Mouse (Mus musculus) neural tube, embryonic 13.5 days (tissue): ENCODE measurements around the gene Tlr7. TPM values are rescaled to one million over a fixed set of nuclear protein-coding genes. Genes with fewer than 3 reads are reported as not detected.
"Not testable (repeated sequence)": the region's sequence is repeated elsewhere in the genome, so short reads cannot be mapped to it uniquely, and the experiment has no call there.

Experiments
- ATAC-seq: fragments of 200-750 bp; cut with Nextera tagmentation; 2 replicates; pipeline ENCODE4 v1.8.0; 2017; ENCODE audit warnings: low read depth, mild to moderate bottlenecking, moderate TSS enrichment, moderate library complexity
- H3K27ac ChIP-seq: fragments of 300-500 bp; sonication (generic); replicated peaks from 2 replicates; pipeline ENCODE4 v1.5.1; 2015; ENCODE audit warnings: moderate library complexity, mild to moderate bottlenecking, inconsistent platforms
- H3K27me3 ChIP-seq: fragments of 300-500 bp; sonication (generic); 2 replicates; pipeline ENCODE4 v1.6.1; 2015; ENCODE audit warnings: mild to moderate bottlenecking, inconsistent platforms
- H3K36me3 ChIP-seq: fragments of 300-500 bp; sonication (generic); 2 replicates; pipeline ENCODE4 v1.6.1; 2015; ENCODE audit warnings: mild to moderate bottlenecking, inconsistent platforms
- H3K4me1 ChIP-seq: fragments of 300-500 bp; sonication (generic); replicated peaks from 2 replicates; pipeline ENCODE4 v1.6.1; 2015; ENCODE audit warnings: inconsistent platforms
- H3K4me2 ChIP-seq: fragments of 300-500 bp; sonication (generic); 2 replicates; pipeline ENCODE4 v1.6.1; 2015; ENCODE audit warnings: inconsistent platforms, mild to moderate bottlenecking, moderate library complexity
- H3K4me3 ChIP-seq: fragments of 300-500 bp; sonication (generic); 2 replicates; pipeline ENCODE4 v1.5.1; 2015; ENCODE audit warnings: mild to moderate bottlenecking, inconsistent platforms
- H3K9ac ChIP-seq: fragments of 300-500 bp; sonication (generic); 2 replicates; pipeline ENCODE4 v1.6.1; 2015; ENCODE audit warnings: moderate library complexity, mild to moderate bottlenecking, inconsistent platforms
- H3K9me3 ChIP-seq: fragments of 300-500 bp; sonication (generic); 2 replicates; pipeline ENCODE4 v1.6.1; 2016; ENCODE audit warnings: inconsistent platforms
- WGBS: fragments of 180-500 bp; shearing (Covaris S2); methylation state at CpG from one replicate; pipeline ENCODE4 v1.1.7; 2015; 5-methylcytosine and 5-hydroxymethylcytosine counted together
- polyA plus RNA-seq: library from polyadenylated mRNA; unstranded; fragments of >200 nt; fragmentation: Nextera tagmentation; extraction: Ambion mirVana; gene quantifications from 2 replicates; pipeline ENCODE4 v1.2.1, GENCODE M21; 2015

Gene Tlr7
- polyA plus RNA-seq, 1 experiment from 2014 or later, result 0.57 TPM

DNA sequence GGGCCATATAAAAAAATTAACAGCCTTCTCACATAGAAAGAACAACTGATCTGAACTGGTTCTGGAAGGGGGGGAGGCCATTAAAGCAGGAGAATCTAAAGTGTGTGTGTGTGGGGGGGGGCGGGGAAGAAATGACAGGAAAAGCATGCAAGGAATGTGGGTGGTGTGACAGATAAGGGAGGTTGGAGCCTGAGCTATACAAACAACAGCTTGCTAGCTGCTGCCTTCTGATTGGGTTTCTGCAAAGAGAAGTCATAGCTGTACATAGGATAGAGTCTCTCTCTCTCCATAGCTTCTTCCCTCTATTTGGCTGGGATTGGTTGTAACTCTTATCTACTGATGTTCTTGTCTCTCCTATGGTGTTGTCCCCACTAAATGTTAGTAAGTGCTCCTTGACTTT is 2.2 kb upstream of the Tlr7 start:
- Histone ChIP-seq H3K4me2 (no peak overlapping the region), H3K4me1 (no peaks in the 10 kb centered on the region), H3K9me3 (no peaks in the 10 kb centered on the region), H3K36me3 (no peaks in the 10 kb centered on the region), H3K4me3 (no peak overlapping the region), H3K9ac (no peak overlapping the region), H3K27me3 (peaks cover 48% of the 10 kb centered on the region), H3K27ac (no peak overlapping the region)
- WGBS, result 67% methylated on average over 1 of the region's 1 CpGs
- ATAC-seq, result no peak

GRCm38 (mm10) chrX:167330993-167331392 is 635 bp upstream of the Tlr7 start:
- ATAC-seq, result no peak
- no peak overlapping the region for H3K4me2 ChIP-seq
- no peak overlapping the region for H3K9ac ChIP-seq
- no peaks in the 10 kb centered on the region for H3K9me3 ChIP-seq
- no peak overlapping the region for H3K4me3 ChIP-seq
- H3K36me3 ChIP-seq, result no peaks in the 10 kb centered on the region
- H3K4me1 ChIP-seq, result no peaks in the 10 kb centered on the region
- H3K27me3 ChIP-seq, result peaks cover 51% of the 10 kb centered on the region
- no peak overlapping the region for H3K27ac ChIP-seq
- 84% methylated on average over 4 of the region's 4 CpGs for WGBS

GRCm38 (mm10) chrX:167329620-167330019 is 738 bp downstream of the Tlr7 start:
- H3K4me1 ChIP-seq, result no peaks in the 10 kb centered on the region
- no peak overlapping the region for H3K4me2 ChIP-seq
- no peak overlapping the region for H3K4me3 ChIP-seq
- H3K27ac ChIP-seq, result no peak overlapping the region
- no peaks in the 10 kb centered on the region for H3K9me3 ChIP-seq
- no peaks in the 10 kb centered on the region for H3K36me3 ChIP-seq
- peaks cover 61% of the 10 kb centered on the region for H3K27me3 ChIP-seq
- no peak overlapping the region for H3K9ac ChIP-seq
- 92% methylated on average over 1 of the region's 1 CpGs for WGBS
- no peak for ATAC-seq

- no peak for ATAC-seq
- H3K4me2 ChIP-seq, result no peak overlapping the region
- H3K4me1 ChIP-seq, result no peaks in the 10 kb centered on the region
- H3K9me3 ChIP-seq, result no peaks in the 10 kb centered on the region
- WGBS, result 84% methylated on average over 1 of the region's 1 CpGs
- no peaks in the 10 kb centered on the region for H3K36me3 ChIP-seq
- no peak overlapping the region for H3K9ac ChIP-seq
- H3K27me3 ChIP-seq, result peaks cover 56% of the 10 kb centered on the region
- no peak overlapping the region for H3K27ac ChIP-seq
- no peak overlapping the region for H3K4me3 ChIP-seq
Observed at GRCm38 (mm10) chrX:167329098-167329497, 1.3 kb downstream of the Tlr7 start.

DNA sequence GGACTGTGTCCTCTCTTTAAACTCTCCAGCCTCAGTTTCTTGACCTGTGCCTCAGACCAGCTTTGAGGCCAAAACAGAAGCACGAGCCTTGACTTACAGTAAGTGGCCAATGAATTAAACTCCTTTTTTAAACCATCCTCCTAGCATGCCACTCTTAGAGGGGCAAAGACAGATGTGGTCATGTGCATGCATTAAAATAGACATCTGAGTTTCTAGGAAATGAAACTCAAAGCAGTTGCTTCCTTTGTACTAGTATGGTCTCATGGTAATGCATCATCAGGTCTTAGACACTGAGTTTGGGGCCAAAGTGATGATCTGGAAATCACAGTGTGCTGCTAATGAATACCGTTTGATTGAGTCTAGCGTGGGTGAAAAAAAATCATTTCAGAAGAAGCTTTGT is 1.8 kb downstream of the Tlr7 start:
- ATAC-seq, result no peak
- no peak overlapping the region for H3K4me3 ChIP-seq
- no peaks in the 10 kb centered on the region for H3K9me3 ChIP-seq
- no peak overlapping the region for H3K4me2 ChIP-seq
- no peaks in the 10 kb centered on the region for H3K36me3 ChIP-seq
- no peak overlapping the region for H3K27ac ChIP-seq
- H3K4me1 ChIP-seq, result no peaks in the 10 kb centered on the region
- no peak overlapping the region for H3K9ac ChIP-seq
- 91% methylated on average over 3 of the region's 3 CpGs for WGBS
- H3K27me3 ChIP-seq, result peaks cover 50% of the 10 kb centered on the region

- 58% methylated on average over 1 of the region's 1 CpGs for WGBS
- Histone ChIP-seq H3K4me3 (no peak overlapping the region), H3K4me1 (no peaks in the 10 kb centered on the region), H3K27me3 (peaks cover 59% of the 10 kb centered on the region), H3K36me3 (no peaks in the 10 kb centered on the region), H3K27ac (no peak overlapping the region), H3K4me2 (no peak overlapping the region), H3K9ac (no peak overlapping the region), H3K9me3 (no peaks in the 10 kb centered on the region)
- ATAC-seq, result no peak
Observed at GRCm38 (mm10) chrX:167323742-167324141, 6.6 kb downstream of the Tlr7 start.

DNA sequence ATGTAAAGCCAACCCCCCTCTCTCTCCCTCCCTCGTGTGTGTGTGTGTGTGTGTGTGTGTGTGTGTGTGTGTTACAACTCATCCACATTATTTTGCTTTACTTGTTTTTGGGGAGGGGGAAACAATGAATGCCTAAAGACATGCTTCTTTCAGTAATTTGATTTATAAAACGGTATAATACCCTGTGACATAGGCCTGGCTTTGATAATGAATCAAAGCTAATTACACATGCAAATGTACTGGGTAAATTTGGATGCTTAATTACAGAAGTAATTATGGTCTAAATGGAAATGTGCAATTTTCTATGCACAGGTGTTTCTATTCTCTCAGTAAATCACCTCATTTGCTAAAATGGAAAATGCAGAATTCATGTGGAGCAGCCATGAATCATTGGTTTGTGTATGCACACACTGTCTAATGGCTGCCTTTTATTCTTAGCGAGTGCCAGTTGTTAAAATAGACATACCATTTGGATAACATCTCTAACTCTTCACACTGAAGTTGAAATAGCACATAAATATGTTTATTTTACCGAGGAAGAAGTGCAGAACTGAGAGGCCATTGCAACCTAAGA is 9.0 kb downstream of the Tlr7 start:
- ATAC-seq, result 0 out of 2 replicates have a peak, but pooled peaks have one; percentile 23
- Histone ChIP-seq H3K27ac (no peak overlapping the region), H3K4me2 (no peak overlapping the region), H3K27me3 (peaks cover 58% of the 10 kb centered on the region), H3K4me3 (no peak overlapping the region), H3K4me1 (no peaks in the 10 kb centered on the region), H3K9ac (no peak overlapping the region), H3K9me3 (no peaks in the 10 kb centered on the region), H3K36me3 (no peaks in the 10 kb centered on the region)
- 35% methylated on average over 4 of the region's 4 CpGs for WGBS

- H3K9ac ChIP-seq, result no peak overlapping the region
- no peaks in the 10 kb centered on the region for H3K4me1 ChIP-seq
- ATAC-seq, result peak; percentile 66; the same call in 1 of the 2 replicates
- no peaks in the 10 kb centered on the region for H3K9me3 ChIP-seq
- H3K4me3 ChIP-seq, result no peak overlapping the region
- H3K27me3 ChIP-seq, result peaks cover 66% of the 10 kb centered on the region
- H3K36me3 ChIP-seq, result no peaks in the 10 kb centered on the region
- no peak overlapping the region for H3K27ac ChIP-seq
- H3K4me2 ChIP-seq, result no peak overlapping the region
- WGBS, result 41% methylated on average over 4 of the region's 4 CpGs
Observed at GRCm38 (mm10) chrX:167318819-167319396, 11.4 kb downstream of the Tlr7 start.

DNA sequence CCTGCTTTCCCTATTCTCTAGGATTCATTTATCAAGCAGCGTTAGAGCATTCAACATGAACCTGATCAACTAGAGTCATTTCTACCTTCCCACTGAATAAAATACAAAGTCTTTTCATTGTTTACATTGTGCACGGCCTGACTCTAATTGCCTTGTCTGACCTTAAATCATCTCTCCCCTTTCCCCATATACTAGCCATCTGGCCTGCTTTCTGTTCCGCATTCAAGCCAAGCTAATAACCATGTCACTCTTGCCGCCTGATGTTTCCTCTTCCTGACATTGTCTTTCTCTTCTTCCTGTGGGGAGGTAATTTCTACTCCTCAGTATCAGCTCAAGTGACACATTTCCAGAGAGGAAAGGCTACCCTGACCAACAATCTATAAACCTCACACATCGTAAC is 14.6 kb downstream of the Tlr7 start:
- Histone ChIP-seq H3K27me3 (peaks cover 59% of the 10 kb centered on the region), H3K36me3 (no peaks in the 10 kb centered on the region), H3K9me3 (no peaks in the 10 kb centered on the region), H3K4me3 (no peak overlapping the region), H3K9ac (no peak overlapping the region), H3K27ac (no peak overlapping the region), H3K4me2 (no peak overlapping the region), H3K4me1 (no peaks in the 10 kb centered on the region)
- 45% methylated on average over 5 of the region's 5 CpGs for WGBS
- peak; percentile 61 for ATAC-seq

DNA sequence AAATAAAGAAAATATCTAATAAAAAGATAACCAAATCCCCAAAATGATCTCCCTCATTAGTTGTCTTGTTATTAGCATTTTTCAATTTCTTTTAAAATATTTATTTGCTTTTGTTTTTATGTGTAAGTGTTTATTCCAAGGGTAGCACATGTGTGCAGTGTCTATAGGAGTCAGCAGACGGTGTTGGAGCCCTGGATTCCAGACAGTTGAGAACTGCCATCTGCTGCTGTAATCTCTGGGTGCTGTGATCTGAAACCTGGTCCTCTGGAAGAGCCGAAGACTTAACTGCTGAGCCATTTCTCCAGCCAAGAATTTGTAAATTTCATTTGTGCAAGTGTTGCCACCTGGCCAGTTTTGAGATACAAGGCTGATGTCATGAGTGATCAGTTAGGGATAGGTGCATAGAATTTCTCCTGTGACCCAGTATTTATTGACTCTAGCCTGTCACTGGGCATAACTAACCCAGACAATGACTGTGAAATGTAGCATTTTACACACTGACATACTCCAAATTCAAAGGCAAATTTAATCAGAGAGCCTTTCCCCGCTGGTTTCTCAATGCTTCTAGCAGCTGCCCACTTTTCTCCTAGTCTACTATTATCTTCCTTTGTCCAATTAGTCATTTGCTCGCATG is 15.1 kb downstream of the Tlr7 start:
- no peak overlapping the region for H3K27ac ChIP-seq
- H3K4me3 ChIP-seq, result no peak overlapping the region
- H3K36me3 ChIP-seq, result no peaks in the 10 kb centered on the region
- H3K4me1 ChIP-seq, result no peaks in the 10 kb centered on the region
- H3K27me3 ChIP-seq, result peaks cover 55% of the 10 kb centered on the region
- no peak overlapping the region for H3K4me2 ChIP-seq
- 38% methylated on average over 4 of the region's 4 CpGs for WGBS
- ATAC-seq, result peak; percentile 47; the same call in 1 of the 2 replicates
- H3K9ac ChIP-seq, result no peak overlapping the region
- no peaks in the 10 kb centered on the region for H3K9me3 ChIP-seq

DNA sequence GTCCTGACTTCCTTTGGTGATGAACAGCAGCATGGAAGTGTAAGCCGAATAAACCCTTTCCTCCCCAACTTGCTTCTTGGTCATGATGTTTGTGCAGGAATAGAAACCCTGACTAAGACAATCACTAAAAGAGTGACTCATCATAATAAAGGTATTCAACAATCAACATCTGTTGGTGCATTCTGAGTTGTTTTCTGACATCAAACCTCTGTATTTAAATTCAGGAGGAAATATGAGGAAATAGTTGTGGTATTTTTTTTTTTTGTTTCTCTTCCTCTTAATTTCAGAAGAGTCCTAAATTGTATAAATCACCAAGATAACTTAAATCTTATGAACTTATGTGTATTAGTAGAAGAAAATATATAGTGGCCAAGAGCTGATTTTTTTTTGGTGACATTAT is 28.3 kb downstream of the Tlr7 start:
- not testable (repeated sequence) for H3K27ac ChIP-seq, H3K4me2 ChIP-seq, H3K9me3 ChIP-seq, ATAC-seq, H3K36me3 ChIP-seq, H3K4me1 ChIP-seq, H3K4me3 ChIP-seq, H3K9ac ChIP-seq
- 91% methylated on average over 1 of the region's 1 CpGs for WGBS
- peaks cover 15% of the 10 kb centered on the region for H3K27me3 ChIP-seq

DNA sequence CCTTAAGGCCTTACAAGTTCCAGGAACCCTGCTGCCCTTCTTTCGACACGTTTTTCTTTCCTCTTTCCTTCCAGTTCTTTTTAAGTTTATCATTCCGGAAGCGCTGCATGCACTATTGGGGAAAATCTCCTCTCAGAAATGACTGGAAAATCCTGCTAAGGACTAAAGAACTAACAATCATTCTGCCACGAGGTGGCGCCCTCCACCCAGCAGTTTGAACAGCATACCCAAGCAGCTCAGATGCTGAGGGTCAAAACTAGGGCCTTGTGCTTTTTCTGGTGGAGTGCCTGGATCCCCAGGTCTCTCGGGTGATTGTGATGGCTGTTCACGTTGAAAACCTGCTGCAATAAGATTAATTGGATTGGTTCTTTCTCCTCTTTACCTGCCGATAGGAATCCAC is 53.4 kb downstream of the Tlr7 start:
- 27% methylated on average over 9 of the region's 9 CpGs for WGBS
- no peak for ATAC-seq
- Histone ChIP-seq H3K27ac (no peak overlapping the region), H3K36me3 (no peaks in the 10 kb centered on the region), H3K4me1 (no peaks in the 10 kb centered on the region), H3K4me3 (no peak overlapping the region), H3K9ac (no peak overlapping the region), H3K9me3 (no peaks in the 10 kb centered on the region), H3K27me3 (peaks cover 10% of the 10 kb centered on the region), H3K4me2 (no peak overlapping the region)

DNA sequence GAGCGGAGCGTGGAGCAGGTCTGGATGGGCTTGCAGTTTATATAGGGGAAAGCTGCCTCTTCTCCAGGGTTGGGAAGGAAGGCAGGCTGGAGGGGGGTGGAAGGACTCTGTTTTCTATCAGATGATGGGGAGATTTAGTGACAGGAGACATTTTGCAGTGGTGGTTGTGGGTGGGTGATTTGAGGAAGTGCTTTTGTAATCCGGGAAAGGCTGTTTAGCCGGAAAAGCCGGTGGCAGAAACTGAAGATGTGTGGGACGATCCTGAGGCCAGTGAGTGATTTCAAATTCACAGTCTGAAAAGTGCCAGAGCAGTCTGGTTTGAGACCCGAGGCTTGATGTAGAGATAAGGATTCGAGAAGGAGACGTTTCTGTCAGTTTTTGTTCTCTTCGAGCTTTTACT is 53.8 kb downstream of the Tlr7 start:
- peaks cover 10% of the 10 kb centered on the region for H3K27me3 ChIP-seq
- H3K4me2 ChIP-seq, result no peak overlapping the region
- H3K9ac ChIP-seq, result no peak overlapping the region
- H3K9me3 ChIP-seq, result no peaks in the 10 kb centered on the region
- H3K36me3 ChIP-seq, result no peaks in the 10 kb centered on the region
- no peaks in the 10 kb centered on the region for H3K4me1 ChIP-seq
- no peak overlapping the region for H3K27ac ChIP-seq
- ATAC-seq, result no peak
- H3K4me3 ChIP-seq, result no peak overlapping the region
- WGBS, result 70% methylated on average over 10 of the region's 10 CpGs
